Mouse (Mus musculus): Measurements from ENCODE around the gene Myof.

DNA sequence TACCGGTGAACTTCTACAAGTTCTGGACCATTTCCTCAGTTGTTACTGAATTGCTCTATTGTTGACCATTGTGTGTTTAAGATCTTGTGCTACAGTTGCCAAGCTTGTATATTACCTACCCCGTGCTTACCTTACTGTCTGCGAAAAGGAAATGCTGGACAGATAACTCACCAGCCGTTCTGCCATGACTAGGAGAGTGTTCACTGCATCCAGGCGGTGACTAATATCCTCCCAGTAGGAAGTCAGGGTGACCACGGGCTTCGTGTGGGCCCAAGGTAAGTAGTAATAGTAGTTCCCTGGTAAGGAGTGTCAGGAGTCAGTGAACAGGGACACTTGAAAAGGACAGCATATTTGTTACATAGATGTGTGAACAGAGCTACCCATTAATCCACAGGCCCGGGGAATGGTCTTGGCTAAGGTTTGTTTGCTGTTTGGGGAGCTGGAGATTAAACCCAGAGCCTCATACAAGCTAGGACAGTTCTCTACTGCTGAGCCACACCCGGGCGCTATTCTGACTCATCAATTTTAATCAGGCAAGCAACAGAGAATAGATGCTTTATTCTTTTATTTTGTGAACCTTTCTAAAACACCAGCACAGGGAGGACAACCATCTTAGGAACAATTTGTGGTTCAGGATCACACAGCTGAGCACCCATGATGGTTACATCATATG lies 83.7 kb downstream of the Myof start:
- TF ChIP-seq CTCF (IDR thresholded peaks at IDR 0.05; ENCODE audit: insufficient read depth, low read depth, low read length) (no peak), POLR2A (IDR thresholded peaks at IDR 0.05; ENCODE audit: insufficient read depth, low read depth, low read length) (no peak)
